Mouse (Mus musculus) monocyte, adult 2 months (primary cell): ENCODE results near the gene Nmt2.
A peak's percentile ranks its signal among the peaks of the same experiment; 100 is the strongest.

Experiments used
- DNase-seq, 2 experiments: peaks; one replicate each; pipeline ENCODE4 v3.0.0; 2022; ENCODE audit warnings: low spot score in 2 of 2, low read depth in 1 of 2

The Nmt2 gene

DNA sequence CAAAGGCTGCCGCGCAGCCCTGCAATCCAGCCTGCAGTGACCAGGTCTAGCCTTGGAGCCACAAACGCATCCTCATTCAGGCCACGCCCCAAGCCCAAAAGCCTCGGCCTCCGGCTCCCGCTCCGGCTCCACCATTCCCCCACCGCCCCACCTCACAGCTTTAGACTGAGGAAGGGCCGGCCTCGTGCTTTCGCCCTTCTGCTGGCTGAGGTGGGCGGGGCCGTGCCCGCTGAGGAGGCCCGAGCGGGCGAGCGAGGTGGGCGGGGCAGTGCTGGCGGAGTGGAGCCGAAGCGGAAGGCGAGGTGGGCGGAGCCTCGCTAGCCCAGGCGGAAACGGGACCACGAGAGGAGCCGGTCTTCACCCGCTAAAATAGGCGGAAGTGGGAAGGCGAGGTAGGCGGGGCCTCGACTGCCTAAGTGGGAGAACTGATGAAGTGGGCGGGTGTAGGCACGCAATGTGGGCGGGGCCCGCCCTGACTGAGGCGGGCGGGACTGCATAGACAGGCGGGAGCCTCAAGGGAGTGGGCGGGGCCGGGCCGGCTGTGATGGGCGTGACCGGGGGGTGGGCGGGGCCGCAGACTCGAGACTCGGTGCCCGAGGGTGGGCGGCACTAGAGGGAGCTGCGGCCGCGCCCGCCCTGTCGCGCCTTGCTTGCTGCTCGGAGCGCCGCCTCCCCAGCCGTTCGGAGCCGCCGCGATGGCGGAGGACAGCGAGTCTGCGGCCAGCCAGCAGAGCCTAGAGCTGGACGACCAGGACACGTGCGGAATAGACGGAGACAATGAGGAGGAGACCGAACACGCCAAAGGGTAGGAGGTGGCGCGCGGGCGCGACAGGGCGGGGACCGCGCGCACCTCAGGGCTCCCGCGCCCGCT lies at the start of gene Nmt2:
Nmt2 (plus strand) TSS at position 611 of the 871 bp plus-strand sequence.
- DNase-seq, result peak; percentile 99

- DNase-seq, result no peak
Measured at GRCm38 (mm10) chr2:3239255-3239654, 44.8 kb upstream of the Nmt2 start.

- DNase-seq, result no peak
Measured at GRCm38 (mm10) chr2:3244251-3244650, 39.8 kb upstream of the Nmt2 start.

- DNase-seq, result no peak
Measured at GRCm38 (mm10) chr2:3251309-3251708, 32.7 kb upstream of the Nmt2 start.

DNA sequence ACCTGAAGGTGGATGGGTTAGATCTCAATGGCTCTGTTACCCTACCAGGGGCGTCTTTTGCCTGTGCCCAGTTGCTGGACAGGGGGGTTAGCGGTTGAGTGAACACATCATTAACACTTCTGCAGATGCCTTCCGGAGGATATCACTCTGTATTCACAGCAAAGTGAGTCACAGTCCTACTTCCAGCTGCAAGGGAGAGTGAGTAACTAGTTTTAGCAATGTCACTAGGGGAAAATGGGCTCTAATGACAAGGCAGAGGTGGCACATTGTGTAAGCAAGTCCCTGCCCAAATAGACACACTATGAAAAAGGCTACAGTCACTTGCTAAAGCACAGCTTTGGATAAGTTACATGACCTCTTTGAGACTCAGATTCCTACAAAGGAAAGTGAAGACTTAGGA lies 17.5 kb upstream of the Nmt2 start:
- no peak for DNase-seq

DNA sequence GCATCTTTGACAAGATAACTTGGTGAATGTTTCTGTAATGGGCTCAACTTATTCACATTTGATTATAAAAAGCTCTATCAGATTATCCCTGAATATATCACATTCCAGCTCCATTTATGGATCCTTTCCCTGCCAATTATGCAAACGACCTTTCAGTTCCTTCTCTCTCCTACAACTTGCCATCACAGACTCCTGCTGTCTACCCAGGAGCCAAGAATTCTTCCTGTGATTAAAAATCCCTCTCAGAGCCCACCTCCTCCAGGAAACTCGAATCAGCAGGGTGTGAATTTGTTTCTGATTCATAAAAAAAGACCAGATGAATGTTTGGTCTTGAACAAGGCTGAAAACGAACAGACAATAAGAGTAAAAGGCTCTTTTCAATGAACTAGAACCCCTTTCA lies 16.1 kb upstream of the Nmt2 start:
- DNase-seq, result no peak

DNA sequence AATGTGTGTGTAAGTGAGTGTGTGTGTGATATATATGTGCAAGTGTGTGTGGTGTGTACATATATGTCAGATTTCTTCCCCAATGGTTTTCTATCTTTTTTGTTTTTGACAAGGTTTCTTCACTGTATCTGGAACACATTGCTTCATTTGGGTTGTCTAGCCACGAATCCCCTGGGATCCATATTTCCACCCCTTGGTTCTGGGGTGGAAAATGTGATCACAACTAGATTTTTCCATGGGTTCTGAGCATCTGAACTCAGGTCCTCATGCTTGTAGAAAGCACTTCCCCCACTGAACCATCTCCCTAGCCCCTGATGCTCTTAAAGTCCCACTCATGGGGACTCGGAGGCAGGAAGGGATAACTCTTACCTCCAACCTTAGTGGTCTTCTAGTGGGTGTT lies 10.7 kb upstream of the Nmt2 start:
- DNase-seq, result no peak

DNA sequence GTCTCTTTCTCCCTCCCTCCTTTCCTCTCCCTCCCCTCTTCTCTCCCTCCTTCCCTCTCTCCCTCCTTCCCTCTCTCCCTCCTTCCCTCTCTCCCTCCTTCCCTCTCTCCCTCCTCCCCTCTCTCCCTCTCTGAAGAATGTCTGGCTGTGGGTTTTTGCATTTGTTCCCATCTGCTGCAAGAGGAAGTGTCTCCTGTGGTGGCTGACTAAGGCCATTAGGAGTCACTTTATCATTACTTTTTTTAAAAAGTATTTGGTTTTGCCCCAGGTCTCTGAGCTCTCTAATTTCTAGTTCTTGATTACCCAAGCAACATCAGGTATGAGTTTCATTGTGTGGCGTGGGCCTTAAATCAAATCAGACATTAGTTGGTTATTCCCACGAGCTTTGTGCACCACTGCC lies 7.9 kb upstream of the Nmt2 start:
- DNase-seq, result no peak

DNA sequence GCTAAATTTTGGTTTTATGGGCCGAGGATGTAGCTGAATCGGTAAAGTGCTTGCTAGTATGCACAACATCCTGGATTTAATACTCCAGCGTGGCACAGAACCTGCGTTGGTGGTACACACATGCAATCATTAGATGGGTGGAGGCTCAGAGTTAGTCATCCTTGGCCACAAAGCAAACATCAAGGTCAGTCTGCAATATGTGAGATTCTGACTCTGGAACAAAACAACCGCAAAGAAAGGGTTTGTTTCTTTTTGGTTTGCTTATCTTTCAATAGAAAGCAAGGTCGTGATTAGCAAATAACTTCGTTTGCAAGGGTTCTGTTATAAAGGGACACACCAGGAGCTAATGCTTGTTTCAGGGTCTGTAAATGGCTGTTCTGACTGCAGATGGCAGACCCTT lies 6.5 kb upstream of the Nmt2 start:
- no peak for DNase-seq

DNA sequence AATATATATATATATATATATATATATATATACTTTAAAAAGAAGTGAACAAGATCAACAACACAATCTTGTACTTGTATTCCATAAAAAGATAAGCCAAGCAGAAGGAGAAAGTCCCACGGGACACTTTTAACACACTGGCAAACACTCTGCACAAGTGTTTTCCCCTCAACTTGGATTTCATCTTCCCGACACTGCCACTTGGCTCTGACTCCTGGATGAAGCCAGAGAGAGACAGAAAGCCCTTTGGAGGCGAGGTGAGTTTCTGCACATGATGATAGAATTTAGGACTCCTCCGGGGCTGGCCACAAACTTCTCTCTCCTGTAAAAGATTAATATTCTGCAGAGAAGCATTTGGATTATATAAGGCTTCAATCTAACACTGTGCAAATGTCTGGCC lies 2.7 kb upstream of the Nmt2 start:
- no peak for DNase-seq

DNA sequence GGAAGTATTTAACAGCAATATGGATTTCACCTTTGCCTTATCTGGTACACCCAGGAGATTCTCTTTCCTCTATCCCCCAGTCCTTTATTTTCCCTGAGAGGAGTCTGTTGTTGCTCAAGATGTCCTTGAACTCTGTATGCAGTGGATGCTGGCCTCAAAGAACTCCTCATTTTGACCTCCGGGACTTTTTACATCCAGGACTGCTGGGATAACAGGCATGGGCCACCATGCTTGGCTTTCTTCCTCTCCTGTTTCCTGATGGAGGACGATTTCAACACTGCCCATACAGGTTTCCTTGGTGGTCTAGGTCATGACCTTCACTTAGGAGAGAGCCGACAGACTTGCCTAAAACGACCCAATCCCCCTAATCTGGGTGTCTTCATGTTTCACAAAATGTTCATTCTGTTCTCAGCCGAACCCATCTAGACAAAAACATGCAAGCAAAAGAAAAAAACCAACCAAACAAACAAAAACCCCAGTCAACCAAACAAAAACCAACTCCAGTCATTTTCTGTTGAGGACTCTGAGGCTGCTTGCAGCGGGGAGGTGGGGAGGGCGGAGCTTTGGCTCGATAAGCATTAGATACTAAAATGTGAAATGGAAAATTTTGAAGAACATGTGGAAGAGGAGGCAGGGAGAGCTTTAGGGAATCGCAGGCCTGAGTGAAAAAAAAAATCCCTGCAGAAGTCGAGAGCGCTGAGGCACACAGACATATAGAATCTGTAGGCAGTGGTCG lies 978 bp upstream of the Nmt2 start:
- no peak for DNase-seq

GRCm38 (mm10) chr2:3284473-3285180 lies 615 bp downstream of the Nmt2 start:
- DNase-seq, result no peak

- DNase-seq, result no peak
Measured at GRCm38 (mm10) chr2:3285181-3285530, 1.1 kb downstream of the Nmt2 start.

DNA sequence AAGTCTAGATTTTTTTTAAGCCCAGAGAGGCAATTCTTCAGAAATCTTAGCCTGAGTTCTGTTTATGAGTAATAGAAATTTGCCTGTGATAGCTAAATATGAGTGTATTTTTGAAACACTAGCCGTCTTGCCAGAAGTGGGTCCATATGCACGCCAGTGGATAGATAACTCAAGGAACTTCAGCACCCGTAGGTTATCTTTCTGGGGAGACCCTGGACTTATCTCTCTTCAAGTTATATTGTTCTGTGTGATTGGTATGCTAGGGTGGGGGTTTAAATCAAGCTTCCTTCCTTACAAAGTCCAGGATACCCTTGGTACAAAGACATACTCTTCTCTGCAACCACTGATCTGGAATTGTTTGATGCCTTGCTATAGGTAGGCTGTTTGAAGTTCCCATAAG lies 1.7 kb downstream of the Nmt2 start:
- no peak for DNase-seq

- no peak for DNase-seq
Measured at GRCm38 (mm10) chr2:3286243-3286642, 2.2 kb downstream of the Nmt2 start.

GRCm38 (mm10) chr2:3289581-3289980 lies 5.6 kb downstream of the Nmt2 start:
- DNase-seq, result no peak

- DNase-seq, result no peak
Measured at GRCm38 (mm10) chr2:3292170-3292569, 8.2 kb downstream of the Nmt2 start.

GRCm38 (mm10) chr2:3295826-3296225 lies 11.8 kb downstream of the Nmt2 start:
- DNase-seq, result no peak

GRCm38 (mm10) chr2:3305426-3306025 lies 21.5 kb downstream of the Nmt2 start:
- no peak for DNase-seq

DNA sequence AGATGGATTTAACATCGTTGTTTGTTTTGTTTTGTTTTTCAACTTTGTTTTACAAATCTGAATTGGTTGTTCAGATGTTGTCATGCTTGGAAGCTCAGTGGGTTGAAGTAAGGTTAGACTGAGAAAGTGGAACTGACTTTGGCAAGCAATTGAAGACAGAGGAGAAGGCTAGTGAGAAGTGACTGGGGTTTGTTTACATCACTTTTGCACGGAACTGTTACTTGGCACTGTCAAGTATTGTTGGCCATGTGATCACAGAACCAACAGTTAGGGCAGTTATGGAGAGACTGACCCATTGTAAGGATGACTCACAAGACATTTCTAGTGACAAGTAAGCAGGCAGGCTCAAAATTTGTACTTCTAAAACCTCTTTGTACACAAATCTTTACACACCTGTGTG lies 39.1 kb downstream of the Nmt2 start:
- no peak for DNase-seq

GRCm38 (mm10) chr2:3324381-3325130 lies 40.5 kb downstream of the Nmt2 start:
- no peak for DNase-seq
